Comparison of ENCODE assay signal across 25 mouse cellular contexts in the genomic region with DNA sequence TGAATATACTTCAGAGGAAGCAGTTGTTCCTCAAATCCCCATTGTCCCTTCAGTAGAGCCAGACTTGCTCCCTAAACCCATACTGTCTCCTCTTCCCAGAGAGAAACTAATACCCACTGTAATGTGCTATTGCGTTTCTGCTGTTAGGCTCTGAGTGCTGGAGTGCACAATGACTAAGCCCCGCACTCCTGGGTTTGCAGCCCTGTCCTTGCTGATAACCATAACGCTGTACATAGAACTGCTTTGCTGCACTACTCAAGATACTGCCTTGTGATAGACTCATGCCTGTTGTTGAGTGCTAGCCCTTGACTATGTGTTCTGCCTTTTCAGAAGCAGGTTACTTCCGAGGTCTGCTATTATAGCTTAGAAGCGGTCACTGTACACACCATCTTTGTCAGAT. TPM values are rescaled to one million over a fixed set of nuclear protein-coding genes. Genes with fewer than 3 reads are reported as not detected.
DNase-seq lines count a peak whose midpoint lies in the region; ATAC-seq lines count a peak whose summit lies in the region.
"Had no signal": no experiment of that assay in that cellular context is flagged by ENCODE, and none has a peak within 500 bp of the region (broad histone marks: within the 10 kb centered on the region; RNA-seq: fewer than 3 reads in every experiment).

No protein-coding gene starts in this region.

- H3K4me2 ChIP-seq in liver, embryonic 12.5 days, result peak overlapping the region; percentile 40
- H3K4me2 ChIP-seq in hindbrain, embryonic 12.5 days (replicated peaks), result no peak overlapping the region
- H3K4me2 ChIP-seq: embryonic facial prominence, embryonic 15.5 days; hindbrain, embryonic 14.5 days; limb, embryonic 15.5 days; midbrain, embryonic 12.5 days had no signal

- H3K36me3 ChIP-seq in liver, embryonic 12.5 days, result peaks cover 34% of the 10 kb centered on the region
- peaks cover 18% of the 10 kb centered on the region for H3K36me3 ChIP-seq in hindbrain, embryonic 12.5 days

- no peaks in the 10 kb centered on the region for H3K27me3 ChIP-seq in liver, embryonic 12.5 days (replicated peaks)
- H3K27me3 ChIP-seq in hindbrain, embryonic 12.5 days, result no peaks in the 10 kb centered on the region
- H3K27me3 ChIP-seq: embryonic facial prominence, embryonic 15.5 days; limb, embryonic 15.5 days; midbrain, embryonic 12.5 days had no signal

- H3K9ac ChIP-seq in liver, embryonic 12.5 days, result 0 out of 2 replicates have a peak overlapping the region, but pooled peaks have one; percentile 10
- H3K9ac ChIP-seq in hindbrain, embryonic 12.5 days, result no peak overlapping the region
- H3K9ac ChIP-seq: embryonic facial prominence, embryonic 15.5 days; hindbrain, embryonic 14.5 days; limb, embryonic 15.5 days; midbrain, embryonic 12.5 days had no signal

- peak; percentile 99 for ATAC-seq in liver, embryonic 12.5 days
- peak; percentile 97 for ATAC-seq in megakaryocyte progenitor cell, adult 5-6 weeks (replicated peaks; ENCODE audit: poor library complexity)
- ATAC-seq in hindbrain, embryonic 12.5 days (ENCODE audit: low FRiP score), result no peak
- ATAC-seq: forebrain, embryonic 16.5 days; inflammation-experienced regulatory T-cells, adult 6 months; lung, postnatal 0 days had no signal

- H3K27ac ChIP-seq in liver, embryonic 12.5 days, result peak overlapping the region; percentile 78
- H3K27ac ChIP-seq in hindbrain, embryonic 12.5 days, result no peak overlapping the region
- H3K27ac ChIP-seq: embryonic facial prominence, embryonic 15.5 days; forebrain, embryonic 10.5 days; hindbrain, embryonic 14.5 days; kidney, postnatal 0 days; limb, embryonic 15.5 days; midbrain, embryonic 12.5 days had no signal

- 30% methylated on average over 5 of the region's 5 CpGs for WGBS in liver, embryonic 12.5 days (ENCODE audit: insufficient replicate concordance)
- 91% methylated on average over 5 of the region's 5 CpGs for WGBS in hindbrain, embryonic 12.5 days

- DNase-seq in adrenal gland, postnatal 10 days, result peak; percentile 23
- no peak for DNase-seq in adrenal gland, adult 8-10 months
- DNase-seq in c-Kit-positive CD71-positive TER-119-positive erythroid progenitor cells, embryonic 14.5 days (ENCODE audit: low spot score), result peak; percentile 56
- no peak for DNase-seq in cerebellum, adult 9-10 months
- DNase-seq: cerebellum, adult 2 months; gastrocnemius, postnatal 14 days; heart, adult 11 months; heart, postnatal 36 days; kidney, adult 18-20 months; left cerebral cortex, postnatal 4 days; retina, postnatal 1 day; right cerebral cortex, postnatal 25 days; spleen, adult 18-20 months had no signal

- H3K9me3 ChIP-seq in liver, embryonic 12.5 days (replicated peaks), result no peaks in the 10 kb centered on the region
- no peaks in the 10 kb centered on the region for H3K9me3 ChIP-seq in hindbrain, embryonic 12.5 days (replicated peaks)
- H3K9me3 ChIP-seq: embryonic facial prominence, embryonic 15.5 days; forebrain, embryonic 10.5 days; limb, embryonic 15.5 days; midbrain, embryonic 12.5 days had no signal

- H3K4me1 ChIP-seq in liver, embryonic 12.5 days, result peaks cover 36% of the 10 kb centered on the region
- no peaks in the 10 kb centered on the region for H3K4me1 ChIP-seq in hindbrain, embryonic 12.5 days
- H3K4me1 ChIP-seq: embryonic facial prominence, embryonic 15.5 days; forebrain, embryonic 10.5 days; limb, embryonic 15.5 days; midbrain, embryonic 12.5 days had no signal

- no peak overlapping the region for H3K4me3 ChIP-seq in liver, embryonic 12.5 days
- no peak overlapping the region for H3K4me3 ChIP-seq in hindbrain, embryonic 12.5 days
- H3K4me3 ChIP-seq: embryonic facial prominence, embryonic 15.5 days; forebrain, embryonic 10.5 days; limb, embryonic 15.5 days; midbrain, embryonic 12.5 days had no signal

RNA-seq across cellular contexts. Expression of a gene that starts 22.9 kb away (rescaled TPM):
- 100 to 1,000 TPM; 252 to 260 TPM for total RNA-seq in adrenal gland, postnatal 10 days (2021)
- 100 to 1,000 TPM; 249 to 301 (median 265) TPM for total RNA-seq in adrenal gland, adult 8-10 months (2022)
- 47.3 and 52.6 TPM in 2 replicates for polyA plus RNA-seq in liver, embryonic 12.5 days (2016; fragmentation: Nextera tagmentation; extraction: Ambion mirVana)
- 53.5 and 54.8 TPM in 2 replicates for total RNA-seq in megakaryocyte progenitor cell, adult 5-6 weeks (2015)
- total RNA-seq in megakaryocyte progenitor cell, adult 5-6 weeks (2017), result 81.4 and 94.7 TPM in 2 replicates
- polyA plus RNA-seq in hindbrain, embryonic 12.5 days (2016; fragmentation: Nextera tagmentation; extraction: Ambion mirVana), result 88.2 and 88.5 TPM in 2 replicates

Comparison
In these comparisons a context has a peak if more than half of its experiments do, and no peak if none do; other contexts are left out.
1. DNase-seq: peak in adrenal gland, postnatal 10 days (single experiment) and c-Kit-positive CD71-positive TER-119-positive erythroid progenitor cells, embryonic 14.5 days (single experiment); none in adrenal gland, adult 8-10 months (single experiment) and cerebellum, adult 9-10 months (single experiment).